Mouse (Mus musculus) heart, postnatal 0 days (tissue): ENCODE measurements at regions not wholly inside any gene's neighbourhood (a gene's known extent, or its start where the extent isn't known, plus 50 kb on each side); places are given as distances from the start of the nearest gene placed in this dataset.

Experiments used
- ATAC-seq: fragments of 200-750 bp; cut with Nextera tagmentation; 2 replicates; pipeline ENCODE4 v1.8.0; 2017; ENCODE audit warnings: low read depth, moderate number of reproducible peaks, moderate library complexity; ENCODE audit not compliant: insufficient read depth
- DNase-seq: peaks from one replicate; pipeline ENCODE4 v3.0.0-alpha.2; 2016; ENCODE audit warnings: low spot score
- H3K27ac ChIP-seq: fragments of 300-500 bp; sonication (generic); 2 replicates; pipeline ENCODE4 v1.5.1; 2014; ENCODE audit warnings: low read depth, mild to moderate bottlenecking
- H3K27me3 ChIP-seq: fragments of 300-500 bp; sonication (generic); 2 replicates; pipeline ENCODE4 v1.6.1; 2014; ENCODE audit warnings: low read length, mixed read lengths; ENCODE audit not compliant: control insufficient read depth, insufficient read depth
- H3K36me3 ChIP-seq: fragments of 300-500 bp; sonication (generic); replicated peaks from 2 replicates; pipeline ENCODE4 v1.6.1; 2014; ENCODE audit warnings: low read length, mixed read lengths; ENCODE audit not compliant: control insufficient read depth, insufficient read depth
- H3K4me1 ChIP-seq: fragments of 300-500 bp; sonication (generic); 2 replicates; pipeline ENCODE4 v1.6.1; 2014; ENCODE audit warnings: antibody characterized with exemption; ENCODE audit not compliant: control insufficient read depth, insufficient read depth
- H3K4me2 ChIP-seq: fragments of 300-500 bp; sonication (generic); 2 replicates; pipeline ENCODE4 v1.6.1; 2014; ENCODE audit warnings: low read depth, mild to moderate bottlenecking, low read length, moderate library complexity
- H3K4me3 ChIP-seq: fragments of 300-500 bp; sonication (generic); 2 replicates; pipeline ENCODE4 v1.5.1; 2014; ENCODE audit warnings: low read depth, low read length
- H3K9ac ChIP-seq: fragments of 300-500 bp; sonication (generic); replicated peaks from 2 replicates; pipeline ENCODE4 v1.6.1; 2014; ENCODE audit warnings: low read depth, low read length, mixed read lengths
- H3K9me3 ChIP-seq: fragments of 300-500 bp; sonication (generic); replicated peaks from 2 replicates; pipeline ENCODE4 v1.6.1; 2016; ENCODE audit warnings: low read length; ENCODE audit not compliant: control insufficient read depth
- CTCF ChIP-seq: IDR thresholded peaks from 2 replicates; pipeline ENCODE4 v1.5.1; 2016; ENCODE audit warnings: antibody characterized with exemption, control low read depth, low read depth
- EP300 ChIP-seq: IDR thresholded peaks from 2 replicates; pipeline ENCODE4 v1.6.1; 2016; ENCODE audit warnings: antibody characterized with exemption, low read depth
- WGBS: fragments of 180-500 bp; shearing (Covaris S2); extraction: QIAGEN DNeasy Blood & Tissue Kit; methylation state at CpG from one replicate; pipeline ENCODE4 v1.1.7; 2014; 5-methylcytosine and 5-hydroxymethylcytosine counted together

DNA sequence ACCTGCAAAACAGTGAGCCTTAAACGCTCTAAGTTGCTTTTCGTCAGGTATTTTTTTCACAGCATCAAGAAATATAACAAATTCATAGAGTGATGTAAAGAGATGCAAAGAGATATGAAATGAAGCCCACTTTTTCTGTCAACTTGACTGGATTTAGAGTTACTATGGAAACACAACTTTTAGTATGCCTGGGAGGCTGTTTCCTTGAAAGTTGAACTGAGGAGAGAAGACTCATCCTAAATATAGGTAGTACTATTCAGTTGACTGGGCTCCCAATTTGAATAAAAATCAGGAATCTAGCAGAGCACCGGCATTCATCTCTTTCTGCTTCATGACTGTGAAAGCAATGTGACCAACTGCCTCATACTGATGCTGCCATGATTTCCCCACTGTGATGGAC lies 509.7 kb downstream of the Synb start:
- WGBS = 82% methylated on average over 3 of the region's 3 CpGs
- Histone ChIP-seq H3K9ac (no peak overlapping the region), H3K4me2 (no peak overlapping the region), H3K4me1 (no peaks in the 10 kb centered on the region), H3K27me3 (no peaks in the 10 kb centered on the region), H3K27ac (no peak overlapping the region), H3K9me3 (no peaks in the 10 kb centered on the region), H3K36me3 (no peaks in the 10 kb centered on the region), H3K4me3 (no peak overlapping the region)
- ATAC-seq (no peak), DNase-seq (no peak)
- TF ChIP-seq EP300 (no peak), CTCF (no peak)

DNA sequence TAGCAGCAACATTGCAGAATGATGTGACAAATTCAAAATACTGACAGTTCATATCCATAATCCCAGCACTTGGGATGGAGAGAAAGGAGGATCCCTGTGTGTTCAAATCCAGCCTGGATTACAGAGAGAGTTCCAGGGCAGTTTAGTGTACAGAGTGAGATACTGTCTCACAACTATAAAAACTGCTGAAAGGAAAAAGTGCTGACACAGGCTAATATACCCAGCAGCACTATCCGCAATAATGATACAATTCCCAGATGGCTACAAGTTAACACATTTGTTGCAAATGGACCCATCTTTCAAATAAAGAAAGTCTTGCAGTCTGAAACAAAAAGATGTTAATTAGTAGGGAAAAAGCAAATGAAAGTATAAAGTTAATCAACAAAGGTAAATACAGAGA lies 510.9 kb downstream of the Synb start:
- ATAC-seq = no peak
- TF ChIP-seq CTCF = no peak
- no peak for TF ChIP-seq EP300
- Histone ChIP-seq H3K36me3 (no peaks in the 10 kb centered on the region), H3K27ac (no peak overlapping the region), H3K4me2 (no peak overlapping the region), H3K27me3 (no peaks in the 10 kb centered on the region), H3K9ac (no peak overlapping the region), H3K9me3 (no peaks in the 10 kb centered on the region), H3K4me3 (no peak overlapping the region), H3K4me1 (no peaks in the 10 kb centered on the region)
- no peak for DNase-seq
- WGBS = 98% methylated on average over 1 of the region's 1 CpGs

DNA sequence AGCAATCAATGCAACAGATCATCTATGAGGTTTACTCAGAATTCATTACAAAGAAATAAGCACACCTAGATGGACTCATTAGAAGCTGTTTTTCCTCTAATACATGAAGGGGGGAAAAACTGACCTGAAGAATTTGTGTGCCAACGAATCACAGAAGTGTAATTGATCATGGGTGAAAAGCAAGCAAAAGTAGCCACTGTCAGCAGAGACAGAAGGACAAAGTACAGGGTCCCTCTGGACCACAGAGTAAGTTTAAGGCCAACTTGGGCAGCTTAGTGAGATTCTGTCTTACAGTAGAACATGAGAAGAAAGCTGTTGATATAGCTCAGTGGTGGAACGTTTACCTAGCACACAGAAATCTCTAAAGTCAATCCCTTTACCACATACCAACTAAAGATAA lies 523.7 kb downstream of the Synb start:
- 66% methylated on average over 2 of the region's 2 CpGs for WGBS
- Histone ChIP-seq H3K27me3 (no peaks in the 10 kb centered on the region), H3K27ac (no peak overlapping the region), H3K4me3 (no peak overlapping the region), H3K36me3 (no peaks in the 10 kb centered on the region), H3K4me1 (no peaks in the 10 kb centered on the region), H3K4me2 (no peak overlapping the region), H3K9me3 (no peaks in the 10 kb centered on the region), H3K9ac (no peak overlapping the region)
- DNase-seq (no peak), ATAC-seq (no peak)
- TF ChIP-seq CTCF = no peak
- TF ChIP-seq EP300 = no peak

DNA sequence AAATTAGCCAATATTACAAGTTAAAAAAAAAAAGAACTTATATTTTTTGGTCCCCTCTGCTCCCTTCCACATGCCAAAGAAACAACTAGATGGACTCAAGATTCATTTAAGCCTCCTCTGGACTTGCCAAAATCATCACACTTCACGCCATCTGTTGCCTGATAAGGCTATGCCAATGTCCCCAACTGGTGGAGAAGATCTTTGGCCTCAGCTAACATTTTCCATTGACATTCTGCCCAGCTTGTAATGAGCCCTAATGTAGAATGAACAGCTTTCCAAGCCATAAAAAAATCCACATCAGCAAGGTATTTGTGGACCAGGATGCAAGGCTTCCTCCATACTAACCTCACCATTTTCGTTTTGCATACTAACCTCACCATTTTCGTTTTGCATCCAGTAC lies 531.2 kb downstream of the Synb start:
- 54% methylated on average over 3 of the region's 3 CpGs for WGBS
- H3K4me2 ChIP-seq = no peak overlapping the region
- no peak for DNase-seq
- H3K9ac ChIP-seq = no peak overlapping the region
- ATAC-seq = no peak
- no peaks in the 10 kb centered on the region for H3K4me1 ChIP-seq
- no peak overlapping the region for H3K4me3 ChIP-seq
- no peaks in the 10 kb centered on the region for H3K27me3 ChIP-seq
- H3K36me3 ChIP-seq = no peaks in the 10 kb centered on the region
- no peak for TF ChIP-seq CTCF
- no peak for TF ChIP-seq EP300
- no peaks in the 10 kb centered on the region for H3K9me3 ChIP-seq
- no peak overlapping the region for H3K27ac ChIP-seq

DNA sequence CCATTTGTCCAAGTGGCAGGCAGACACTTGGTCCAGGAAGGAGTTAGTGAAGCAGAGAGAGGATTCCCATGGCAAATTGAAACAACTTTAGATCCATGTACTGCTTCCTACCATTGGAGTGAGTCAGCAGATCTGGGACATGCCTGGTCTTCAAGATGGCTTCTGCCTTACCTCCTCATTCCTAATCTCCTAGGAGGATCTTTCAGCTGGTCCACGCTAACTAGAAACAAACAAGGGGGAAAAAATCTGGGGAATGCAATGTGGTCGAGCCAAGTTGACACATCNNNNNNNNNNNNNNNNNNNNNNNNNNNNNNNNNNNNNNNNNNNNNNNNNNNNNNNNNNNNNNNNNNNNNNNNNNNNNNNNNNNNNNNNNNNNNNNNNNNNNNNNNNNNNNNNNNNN lies 549.4 kb downstream of the Synb start:
- TF ChIP-seq EP300 (no peak), CTCF (no peak)
- no peak for ATAC-seq
- no peak overlapping the region for H3K4me3 ChIP-seq
- WGBS = 44% methylated on average over 2 of the region's 2 CpGs
- no peak for DNase-seq
- no peak overlapping the region for H3K9ac ChIP-seq
- no peaks in the 10 kb centered on the region for H3K27me3 ChIP-seq
- no peaks in the 10 kb centered on the region for H3K9me3 ChIP-seq
- H3K4me2 ChIP-seq = no peak overlapping the region
- no peak overlapping the region for H3K27ac ChIP-seq
- H3K4me1 ChIP-seq = no peaks in the 10 kb centered on the region
- no peaks in the 10 kb centered on the region for H3K36me3 ChIP-seq

DNA sequence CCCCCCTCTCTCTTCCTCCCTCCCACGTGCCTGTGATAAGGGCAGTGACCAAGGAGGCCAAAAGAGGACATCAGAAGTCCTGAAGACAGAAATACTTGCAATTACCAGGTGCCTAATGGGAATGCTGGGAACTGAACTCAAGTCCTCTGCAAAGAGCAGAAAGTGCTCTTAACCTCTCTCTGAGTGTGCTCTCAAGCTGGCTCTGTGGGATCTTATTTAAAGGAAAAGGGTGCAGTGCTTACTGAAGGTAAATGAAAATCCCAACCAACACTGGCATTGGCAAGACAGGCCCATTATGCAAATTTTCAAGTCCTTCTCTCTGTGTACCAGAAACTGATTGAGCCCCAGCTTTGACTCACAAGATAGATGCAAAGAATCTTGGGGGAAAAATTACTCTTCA lies 555.6 kb downstream of the Synb start:
- Histone ChIP-seq H3K4me1 (no peaks in the 10 kb centered on the region), H3K9me3 (no peaks in the 10 kb centered on the region), H3K9ac (no peak overlapping the region), H3K4me3 (no peak overlapping the region), H3K4me2 (no peak overlapping the region), H3K27me3 (no peaks in the 10 kb centered on the region), H3K36me3 (no peaks in the 10 kb centered on the region), H3K27ac (no peak overlapping the region)
- WGBS = no CpG with 5 or more reads among the region's 1 CpGs
- TF ChIP-seq CTCF (no peak), EP300 (no peak)
- ATAC-seq = no peak
- no peak for DNase-seq
